Mouse (Mus musculus): ENCODE measurements around the gene Cped1.
A peak's percentile ranks its signal among the peaks of the same experiment; 100 is the strongest.

Gene Cped1

GRCm38 (mm10) chr6:22088346-22089064 lies 102.8 kb downstream of the Cped1 start:
- peak; percentile 25 to 41 for DNase-seq

GRCm38 (mm10) chr6:22091773-22092172 lies 106.1 kb downstream of the Cped1 start:
- no peak for DNase-seq

- no peak for DNase-seq
Observed at GRCm38 (mm10) chr6:22093792-22094191, 108.1 kb downstream of the Cped1 start.

GRCm38 (mm10) chr6:22097709-22098108 lies 112.0 kb downstream of the Cped1 start:
- peak; percentile 20 to 30 for DNase-seq

GRCm38 (mm10) chr6:22099832-22100231 lies 114.1 kb downstream of the Cped1 start:
- DNase-seq, result no peak

GRCm38 (mm10) chr6:22101939-22102338 lies 116.2 kb downstream of the Cped1 start:
- DNase-seq, result no peak

- DNase-seq, result no peak
Observed at GRCm38 (mm10) chr6:22102752-22103151, 117.0 kb downstream of the Cped1 start.

- DNase-seq, result no peak
Observed at GRCm38 (mm10) chr6:22103713-22104112, 118.0 kb downstream of the Cped1 start.

- no peak for DNase-seq
Observed at GRCm38 (mm10) chr6:22104211-22104610, 118.5 kb downstream of the Cped1 start.

- no peak for DNase-seq
Observed at GRCm38 (mm10) chr6:22114079-22114478, 128.4 kb downstream of the Cped1 start.

GRCm38 (mm10) chr6:22116679-22117078 lies 131.0 kb downstream of the Cped1 start:
- DNase-seq, result no peak

GRCm38 (mm10) chr6:22122080-22122479 lies 136.4 kb downstream of the Cped1 start:
- peak; percentile 45 to 51 for DNase-seq

- DNase-seq, result no peak
Observed at GRCm38 (mm10) chr6:22122693-22123092, 137.0 kb downstream of the Cped1 start.

- DNase-seq, result no peak
Observed at GRCm38 (mm10) chr6:22123332-22123731, 137.6 kb downstream of the Cped1 start.

GRCm38 (mm10) chr6:22124575-22125330 lies 139.0 kb downstream of the Cped1 start:
- peak in 1 of 2 experiments; percentile 8 for DNase-seq

GRCm38 (mm10) chr6:22135038-22135631 lies 149.4 kb downstream of the Cped1 start:
- DNase-seq, result no peak

- no peak for DNase-seq
Observed at GRCm38 (mm10) chr6:22136805-22137204, 151.1 kb downstream of the Cped1 start.

GRCm38 (mm10) chr6:22140786-22141185 lies 155.1 kb downstream of the Cped1 start:
- DNase-seq, result no peak

GRCm38 (mm10) chr6:22147236-22147635 lies 161.5 kb downstream of the Cped1 start:
- DNase-seq, result no peak

- no peak for DNase-seq
Observed at GRCm38 (mm10) chr6:22148511-22148910, 162.8 kb downstream of the Cped1 start.

GRCm38 (mm10) chr6:22157461-22157860 lies 171.7 kb downstream of the Cped1 start:
- DNase-seq, result no peak

GRCm38 (mm10) chr6:22161944-22162343 lies 176.2 kb downstream of the Cped1 start:
- no peak for DNase-seq

- no peak for DNase-seq
Observed at GRCm38 (mm10) chr6:22168388-22168787, 182.7 kb downstream of the Cped1 start.
